Mouse (Mus musculus) right cerebral cortex, adult 2 months (tissue): ENCODE data around the gene Dctn2.

Experiments used
- DNase-seq, 2 experiments: peaks; one replicate each; pipeline ENCODE4 v3.0.0; 2021 to 2022; ENCODE audit warnings: low spot score in 2 of 2

Gene Dctn2

GRCm38 (mm10) chr10:127263631-127264030 is 2.5 kb upstream of the Dctn2 start:
- no peak for DNase-seq

GRCm38 (mm10) chr10:127264336-127264735 is 1.8 kb upstream of the Dctn2 start:
- DNase-seq, result no peak

GRCm38 (mm10) chr10:127264971-127265370 is 1.2 kb upstream of the Dctn2 start:
- no peak for DNase-seq

GRCm38 (mm10) chr10:127265727-127266111 is 449 bp upstream of the Dctn2 start:
- DNase-seq, result no peak

- DNase-seq, result no peak
Observed at GRCm38 (mm10) chr10:127267318-127267717, 1.1 kb downstream of the Dctn2 start.

- DNase-seq, result no peak
Observed at GRCm38 (mm10) chr10:127268401-127268800, 2.2 kb downstream of the Dctn2 start.

- DNase-seq, result no peak
Observed at GRCm38 (mm10) chr10:127269036-127269435, 2.9 kb downstream of the Dctn2 start.

GRCm38 (mm10) chr10:127269884-127270283 is 3.7 kb downstream of the Dctn2 start:
- no peak for DNase-seq

- no peak for DNase-seq
Observed at GRCm38 (mm10) chr10:127272371-127272770, 6.2 kb downstream of the Dctn2 start.

- no peak for DNase-seq
Observed at GRCm38 (mm10) chr10:127274261-127275022, 8.3 kb downstream of the Dctn2 start.

- no peak for DNase-seq
Observed at GRCm38 (mm10) chr10:127279730-127280129, 13.6 kb downstream of the Dctn2 start.

GRCm38 (mm10) chr10:127281316-127281715 is 15.1 kb downstream of the Dctn2 start:
- DNase-seq, result no peak

- DNase-seq, result no peak
Observed at GRCm38 (mm10) chr10:127282620-127283215, 16.6 kb downstream of the Dctn2 start.

- no peak for DNase-seq
Observed at GRCm38 (mm10) chr10:127284105-127284622, 18.0 kb downstream of the Dctn2 start.

- DNase-seq, result no peak
Observed at GRCm38 (mm10) chr10:127284724-127285500, 18.7 kb downstream of the Dctn2 start.

- no peak for DNase-seq
Observed at GRCm38 (mm10) chr10:127285644-127286043, 19.5 kb downstream of the Dctn2 start.

- DNase-seq, result no peak
Observed at GRCm38 (mm10) chr10:127286194-127286593, 20.0 kb downstream of the Dctn2 start.

- no peak for DNase-seq
Observed at GRCm38 (mm10) chr10:127286730-127287129, 20.6 kb downstream of the Dctn2 start.

GRCm38 (mm10) chr10:127287271-127287935 is 21.2 kb downstream of the Dctn2 start:
- no peak for DNase-seq

- no peak for DNase-seq
Observed at GRCm38 (mm10) chr10:127287936-127288293, 21.7 kb downstream of the Dctn2 start.

- DNase-seq, result peak; percentile 26 to 40
Observed at GRCm38 (mm10) chr10:127288328-127288799, 22.2 kb downstream of the Dctn2 start.
